Mouse (Mus musculus): ENCODE results near the gene Nudt9. TPM values are rescaled to one million over a fixed set of nuclear protein-coding genes. Genes with fewer than 3 reads are reported as not detected.

Nudt9 gene
- total and polyA plus RNA-seq, 3 experiments: 61.9 to 116 (median 66.7) TPM

DNA sequence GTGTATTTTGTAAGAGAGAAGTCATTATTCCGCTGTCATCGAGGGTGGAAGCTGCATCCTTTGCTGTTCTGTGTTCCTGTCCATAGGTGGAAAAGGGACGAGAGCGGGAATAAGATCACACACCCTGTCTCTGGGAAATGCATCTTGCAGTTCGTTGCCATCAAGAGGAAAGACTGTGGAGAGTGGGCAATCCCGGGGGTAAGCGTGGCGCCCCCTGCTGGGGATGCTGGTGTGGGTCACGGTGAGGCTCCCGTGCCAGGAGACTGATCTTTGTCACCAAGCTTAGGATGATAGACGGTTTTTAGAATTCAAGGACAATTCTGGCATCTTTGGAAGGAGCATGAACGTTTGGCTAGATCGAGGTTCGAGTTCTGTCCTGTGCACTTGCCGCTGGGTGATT is 11.9 kb downstream of the Nudt9 start:
- no peaks in the 10 kb centered on the region for H3K27me3 ChIP-seq (ENCODE audit: insufficient read depth, low read length)
- no peaks in the 10 kb centered on the region for H3K9me3 ChIP-seq (replicated peaks)
- no peak for DNase-seq (ENCODE audit: low spot score)
- TF ChIP-seq GATA1 (IDR thresholded peaks at IDR 0.05; ENCODE audit: borderline replicate concordance, low read length) (no peak), CTCF (IDR thresholded peaks at IDR 0.05; ENCODE audit: low read depth, low read length) (peak; percentile 72)
- peaks cover 74% of the 10 kb centered on the region for H3K4me1 ChIP-seq (ENCODE audit: insufficient read depth, low read depth, low read length)
- peaks cover 88% of the 10 kb centered on the region for H3K36me3 ChIP-seq (replicated peaks)
- no peak for ATAC-seq (ENCODE audit: extremely low read depth, insufficient number of reproducible peaks, low FRiP score, poor library complexity, severe bottlenecking)
- no peak overlapping the region for H3K4me3 ChIP-seq (ENCODE audit: low read depth, low read length)

DNA sequence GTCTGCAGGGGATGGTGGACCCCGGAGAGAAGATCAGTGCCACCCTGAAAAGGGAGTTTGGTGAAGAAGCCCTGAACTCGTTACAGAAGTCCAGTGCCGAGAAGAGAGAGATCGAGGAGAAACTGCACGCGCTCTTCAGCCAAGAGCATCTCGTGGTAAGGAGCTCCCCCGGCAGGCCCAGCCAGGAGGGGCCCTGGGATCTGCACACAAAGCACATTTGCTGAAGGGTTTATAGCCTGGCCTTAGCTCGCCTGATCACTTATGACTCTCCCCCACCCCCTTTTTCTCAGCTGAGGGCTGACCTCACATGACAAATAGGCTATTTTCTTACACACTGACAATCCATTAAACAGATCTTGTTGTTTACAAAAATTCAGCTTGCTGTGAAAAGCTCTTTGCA is 13.5 kb downstream of the Nudt9 start:
- ATAC-seq (ENCODE audit: extremely low read depth, insufficient number of reproducible peaks, low FRiP score, poor library complexity, severe bottlenecking): no peak
- Histone ChIP-seq H3K36me3 (replicated peaks) (peaks cover 88% of the 10 kb centered on the region), H3K27me3 (ENCODE audit: insufficient read depth, low read length) (no peaks in the 10 kb centered on the region), H3K4me1 (ENCODE audit: insufficient read depth, low read depth, low read length) (peaks cover 70% of the 10 kb centered on the region), H3K9me3 (replicated peaks) (no peaks in the 10 kb centered on the region), H3K4me3 (ENCODE audit: low read depth, low read length) (no peak overlapping the region)
- DNase-seq (ENCODE audit: low spot score): no peak
- TF ChIP-seq POLR2AphosphoS5 (IDR thresholded peaks at IDR 0.05; ENCODE audit: insufficient replicate concordance, low read depth, low read length): no peak
- no peak for TF ChIP-seq GATA1 (IDR thresholded peaks at IDR 0.05; ENCODE audit: borderline replicate concordance, low read length)
- no peak for TF ChIP-seq TAL1 (conservative IDR thresholded peaks at IDR 0.05; ENCODE audit: low read depth, low read length)
- no peak for TF ChIP-seq GATA2 (IDR thresholded peaks at IDR 0.05; ENCODE audit: borderline replicate concordance, low read depth, low read length)
- no peak for TF ChIP-seq CTCF (IDR thresholded peaks at IDR 0.05; ENCODE audit: low read depth, low read length)

DNA sequence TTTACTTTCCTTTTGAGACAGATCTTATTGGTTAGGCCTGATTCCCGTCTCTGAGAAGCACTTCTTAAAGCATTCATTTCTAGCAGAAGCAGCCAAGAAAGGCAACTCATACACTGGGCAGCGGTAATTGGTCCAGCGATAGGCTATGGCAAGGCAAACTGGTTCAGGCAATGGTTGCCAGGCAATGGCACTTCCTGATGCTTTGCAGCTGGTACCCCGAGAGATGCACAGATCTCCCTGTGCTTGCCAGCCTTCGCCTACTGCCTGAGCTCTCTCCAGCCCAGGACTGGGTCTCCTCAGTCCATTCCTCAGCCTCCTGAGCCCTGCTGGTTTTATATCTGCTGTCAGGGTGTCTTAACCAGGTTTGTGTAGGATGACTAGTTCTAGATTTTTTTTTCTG is 14.3 kb downstream of the Nudt9 start:
- Histone ChIP-seq H3K4me3 (ENCODE audit: low read depth, low read length) (no peak overlapping the region), H3K4me1 (ENCODE audit: insufficient read depth, low read depth, low read length) (peaks cover 63% of the 10 kb centered on the region), H3K27me3 (ENCODE audit: insufficient read depth, low read length) (no peaks in the 10 kb centered on the region), H3K9me3 (replicated peaks) (no peaks in the 10 kb centered on the region), H3K36me3 (replicated peaks) (peaks cover 89% of the 10 kb centered on the region)
- ATAC-seq (ENCODE audit: extremely low read depth, insufficient number of reproducible peaks, low FRiP score, poor library complexity, severe bottlenecking) (no peak), DNase-seq (ENCODE audit: low spot score) (no peak)
- TF ChIP-seq GATA2 (IDR thresholded peaks at IDR 0.05; ENCODE audit: borderline replicate concordance, low read depth, low read length): no peak
- no peak for TF ChIP-seq POLR2AphosphoS5 (IDR thresholded peaks at IDR 0.05; ENCODE audit: insufficient replicate concordance, low read depth, low read length)
- TF ChIP-seq GATA1 (IDR thresholded peaks at IDR 0.05; ENCODE audit: borderline replicate concordance, low read length): no peak
- TF ChIP-seq TAL1 (conservative IDR thresholded peaks at IDR 0.05; ENCODE audit: low read depth, low read length): no peak
- TF ChIP-seq CTCF (IDR thresholded peaks at IDR 0.05; ENCODE audit: low read depth, low read length): no peak

DNA sequence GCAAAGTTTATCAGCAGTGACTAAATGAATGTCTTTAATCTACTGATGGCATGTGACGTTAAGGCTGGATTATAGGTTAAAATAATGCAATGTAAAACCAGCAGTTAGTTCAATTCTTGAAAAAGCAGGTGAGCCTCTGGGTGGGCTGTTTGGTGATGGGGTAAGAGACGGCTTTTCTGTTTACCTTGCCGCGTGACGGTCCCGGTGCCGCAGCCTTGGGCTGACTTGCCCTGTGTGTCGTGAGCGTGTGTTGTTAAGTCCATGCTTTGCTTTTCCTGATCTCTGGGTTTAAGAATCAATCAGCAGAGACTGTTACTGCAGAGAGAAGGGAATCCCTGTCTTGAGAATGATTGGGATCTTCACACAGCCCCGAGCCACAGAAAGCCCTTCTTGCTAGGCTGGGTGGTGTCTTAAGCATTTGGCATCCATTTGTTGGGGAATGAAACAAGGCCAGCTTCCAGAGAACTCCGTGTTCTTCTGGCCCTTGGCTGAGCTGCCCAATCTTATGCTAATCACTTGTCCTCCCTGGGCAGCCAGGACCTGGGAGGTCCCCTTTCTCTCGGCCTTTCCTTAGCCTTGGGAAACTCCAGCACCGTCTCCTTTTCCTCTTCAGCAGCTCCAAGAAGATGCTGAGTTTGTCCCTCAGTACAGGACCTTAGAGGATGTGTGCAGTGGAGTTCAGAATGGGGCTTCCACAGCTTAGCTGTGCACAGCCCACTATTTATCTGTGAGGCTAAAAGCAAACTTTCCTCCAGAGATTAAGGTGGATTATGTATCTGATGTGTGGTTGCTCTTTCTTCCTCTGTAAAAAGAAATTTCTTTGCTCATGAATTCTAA is 16.0 kb downstream of the Nudt9 start:
- Histone ChIP-seq H3K36me3 (replicated peaks) (peaks cover 75% of the 10 kb centered on the region), H3K4me3 (ENCODE audit: low read depth, low read length) (peak overlapping the region; percentile 34; the same call in 1 of the 2 replicates)
- TF ChIP-seq POLR2AphosphoS5 (IDR thresholded peaks at IDR 0.05; ENCODE audit: insufficient replicate concordance, low read depth, low read length): no peak
- TF ChIP-seq TAL1 (conservative IDR thresholded peaks at IDR 0.05; ENCODE audit: low read depth, low read length): no peak
- TF ChIP-seq GATA2 (IDR thresholded peaks at IDR 0.05; ENCODE audit: borderline replicate concordance, low read depth, low read length): no peak
- TF ChIP-seq GATA1 (IDR thresholded peaks at IDR 0.05; ENCODE audit: borderline replicate concordance, low read length): no peak
- no peak for TF ChIP-seq CTCF (IDR thresholded peaks at IDR 0.05; ENCODE audit: low read depth, low read length)

DNA sequence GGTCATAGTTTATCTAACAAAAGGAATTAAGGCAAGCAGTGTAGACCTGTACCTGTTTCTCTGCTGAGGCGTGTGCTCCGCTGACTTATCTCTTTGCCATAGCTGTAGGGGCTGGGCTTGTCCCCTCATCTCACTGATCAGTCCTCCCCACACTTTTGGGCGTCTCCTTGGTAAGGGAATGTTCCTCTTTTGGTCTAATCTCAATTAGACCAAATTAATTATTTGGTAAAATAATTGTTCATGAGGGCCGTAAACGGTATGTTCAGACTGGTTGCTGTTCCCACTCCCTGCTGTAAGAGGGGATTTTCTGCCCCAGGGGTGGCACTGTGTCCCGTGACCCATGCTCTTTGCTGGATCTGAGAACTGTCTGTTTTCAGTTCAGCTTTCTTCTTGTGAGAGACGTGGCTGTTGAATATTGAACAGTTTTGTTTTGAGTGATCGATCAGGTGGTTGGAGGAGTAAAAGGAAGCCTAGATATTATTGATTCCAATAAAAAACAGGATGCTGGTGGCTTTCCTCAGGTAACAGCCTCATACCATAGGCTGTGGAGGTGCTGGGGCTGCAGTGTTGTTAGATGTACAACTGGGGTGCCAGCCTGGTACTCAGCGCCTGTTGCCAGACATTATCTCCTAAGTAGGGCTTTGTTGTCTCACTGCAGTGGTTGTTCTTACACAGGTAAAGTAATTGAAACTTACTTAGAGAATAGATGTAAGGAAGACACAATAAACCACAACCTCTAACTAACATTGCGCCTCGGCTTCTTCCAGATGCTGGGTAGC is 16.9 kb downstream of the Nudt9 start:
- Histone ChIP-seq H3K4me1 (ENCODE audit: insufficient read depth, low read depth, low read length) (peaks cover 43% of the 10 kb centered on the region), H3K36me3 (replicated peaks) (peaks cover 68% of the 10 kb centered on the region), H3K27me3 (ENCODE audit: insufficient read depth, low read length) (no peaks in the 10 kb centered on the region), H3K4me3 (ENCODE audit: low read depth, low read length) (no peak overlapping the region; the same call in 1 of the 2 replicates), H3K9me3 (replicated peaks) (no peaks in the 10 kb centered on the region)
- peak; percentile 87 for ATAC-seq (ENCODE audit: extremely low read depth, insufficient number of reproducible peaks, low FRiP score, poor library complexity, severe bottlenecking)
- DNase-seq (ENCODE audit: low spot score): peak; percentile 52
- TF ChIP-seq GATA1 (IDR thresholded peaks at IDR 0.05; ENCODE audit: borderline replicate concordance, low read length): no peak
- no peak for TF ChIP-seq TAL1 (conservative IDR thresholded peaks at IDR 0.05; ENCODE audit: low read depth, low read length)
- TF ChIP-seq POLR2AphosphoS5 (IDR thresholded peaks at IDR 0.05; ENCODE audit: insufficient replicate concordance, low read depth, low read length): no peak
- no peak for TF ChIP-seq GATA2 (IDR thresholded peaks at IDR 0.05; ENCODE audit: borderline replicate concordance, low read depth, low read length)

More for the DNA sequence above, 16.0 kb downstream of the Nudt9 start:
- Histone ChIP-seq H3K4me1 (ENCODE audit: insufficient read depth, low read depth, low read length) (peaks cover 48% of the 10 kb centered on the region), H3K9me3 (replicated peaks) (no peaks in the 10 kb centered on the region), H3K27me3 (ENCODE audit: insufficient read depth, low read length) (no peaks in the 10 kb centered on the region)
- ATAC-seq (ENCODE audit: extremely low read depth, insufficient number of reproducible peaks, low FRiP score, poor library complexity, severe bottlenecking) (peak; percentile 46; the same call in 1 of the 2 replicates), DNase-seq (ENCODE audit: low spot score) (no peak)

DNA sequence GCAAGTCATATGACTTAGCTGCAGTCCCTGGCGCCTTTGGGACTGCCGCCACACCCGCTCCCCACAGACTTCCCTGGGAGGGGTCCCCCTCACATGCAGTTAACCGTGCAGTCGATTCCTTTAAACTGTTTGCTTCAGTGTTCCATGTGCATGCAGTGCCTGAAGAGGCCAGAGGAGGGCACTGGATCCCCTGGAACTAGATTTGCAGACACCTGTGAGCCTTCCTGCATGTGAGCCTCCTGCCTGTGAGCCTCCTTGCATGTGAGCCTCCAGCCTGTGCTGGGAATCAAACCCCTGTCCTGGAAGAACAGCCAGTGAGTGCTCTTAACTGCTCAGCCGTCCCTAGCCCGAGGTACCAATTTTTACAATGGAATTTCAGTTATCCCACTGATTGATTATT is 22.6 kb downstream of the Nudt9 start:
- no peak overlapping the region for H3K4me3 ChIP-seq (ENCODE audit: low read depth, low read length)
- H3K27me3 ChIP-seq (ENCODE audit: insufficient read depth, low read length): no peaks in the 10 kb centered on the region
- no peak for DNase-seq (ENCODE audit: low spot score)
- peaks cover 3% of the 10 kb centered on the region for H3K9me3 ChIP-seq (replicated peaks)
- no peak for TF ChIP-seq GATA2 (IDR thresholded peaks at IDR 0.05; ENCODE audit: borderline replicate concordance, low read depth, low read length)
- TF ChIP-seq CTCF (IDR thresholded peaks at IDR 0.05; ENCODE audit: low read depth, low read length): 0 out of 2 replicates have a peak, but pooled peaks have one; percentile 15
- no peak; the same call in 1 of the 2 replicates for ATAC-seq (ENCODE audit: extremely low read depth, insufficient number of reproducible peaks, low FRiP score, poor library complexity, severe bottlenecking)
- H3K4me1 ChIP-seq (ENCODE audit: insufficient read depth, low read depth, low read length): peaks cover 8% of the 10 kb centered on the region
- H3K36me3 ChIP-seq (replicated peaks): peaks cover 12% of the 10 kb centered on the region
